Mouse (Mus musculus): ENCODE data around the gene Zfp85. TPM values are rescaled to one million over a fixed set of nuclear protein-coding genes. Genes with fewer than 3 reads are reported as not detected.

Gene Zfp85
- total RNA-seq, 4 experiments from 2014 or later, result 4.5 to 7.8 (median 7.0) TPM

Other genes with a start within 250 kb of the Zfp85 start
- gene Gm26965, start 229.1 kb downstream of the Zfp85 start, total RNA-seq (2022), result under 1 TPM in 1 of 4 experiments, not detected in 3; 0.25 TPM
- gene Zfp87, start 229.1 kb downstream of the Zfp85 start, total RNA-seq (2022), result 10 to 100 TPM; 21.4 to 24.6 (median 23.7) TPM
- gene Zfp748, start 201.4 kb downstream of the Zfp85 start, total RNA-seq (2022), result 10 to 100 TPM in 3 of 4 experiments, 1 to 10 TPM in 1; 9.4 to 12.5 (median 10.5) TPM
- 10 to 100 TPM in 1 of 4 experiments, 1 to 10 TPM in 3; 8.7 to 10.2 (median 9.1) TPM for gene Zfp729b, start 145.5 kb downstream of the Zfp85 start, total RNA-seq (2022)
- 1 to 10 TPM in 3 of 4 experiments, not detected in 1; 1.1 to 2.5 (median 1.7) TPM for gene Gm49345, start 117.5 kb downstream of the Zfp85 start, total RNA-seq (2022)
- 10 to 100 TPM in 3 of 4 experiments, 1 to 10 TPM in 1; 9.2 to 12.6 (median 10.6) TPM for gene Zfp729a, start 117.4 kb downstream of the Zfp85 start, total RNA-seq (2022)
- gene Zfp738, start 68.2 kb downstream of the Zfp85 start, total RNA-seq (2022), result 10 to 100 TPM; 21.2 to 33.3 (median 30.4) TPM
- 10 to 100 TPM; 12.4 to 20.6 (median 16.4) TPM for gene Zfp65, start 26.1 kb downstream of the Zfp85 start, total RNA-seq (2022)
- gene Zfp493, start 24.5 kb upstream of the Zfp85 start, total RNA-seq (2022), result 1 to 10 TPM; 3.5 to 7.2 (median 5.1) TPM
- gene Zfp273, start 58.5 kb upstream of the Zfp85 start, total RNA-seq (2022), result 1 to 10 TPM; 7.6 to 9.3 (median 8.5) TPM
- gene Gm10037, start 75.9 kb upstream of the Zfp85 start, total RNA-seq (2022), result 10 to 100 TPM; 10.6 to 13.8 (median 12.9) TPM
- not detected for gene BC048507, start 108.1 kb upstream of the Zfp85 start, total RNA-seq (2022)